Mouse (Mus musculus) midbrain, embryonic 11.5 days (tissue): ENCODE data around the gene Clca3b. TPM values are rescaled to one million over a fixed set of nuclear protein-coding genes. Genes with fewer than 3 reads are reported as not detected.
"Not testable (repeated sequence)": the region's sequence is repeated elsewhere in the genome, so short reads cannot be mapped to it uniquely, and the experiment has no call there.

Experiments
- ATAC-seq: fragments of 200-750 bp; cut with Nextera tagmentation; 2 replicates; pipeline ENCODE4 v1.8.0; 2017; ENCODE audit warnings: moderate TSS enrichment, moderate library complexity; ENCODE audit not compliant: low FRiP score
- DNase-seq: peaks from one replicate; pipeline ENCODE4 v3.0.0; 2015; ENCODE audit warnings: low spot score; ENCODE audit errors: missing footprints
- H3K27ac ChIP-seq: fragments of 300-500 bp; sonication (generic); 2 replicates; pipeline ENCODE4 v1.5.1; 2014; ENCODE audit warnings: low read depth, low read length
- H3K27me3 ChIP-seq: fragments of 300-500 bp; sonication (generic); 2 replicates; pipeline ENCODE4 v1.6.1; 2014; ENCODE audit warnings: mild to moderate bottlenecking, low read length, moderate library complexity, mixed read lengths; ENCODE audit not compliant: control insufficient read depth, insufficient read depth
- H3K36me3 ChIP-seq: fragments of 300-500 bp; sonication (generic); 2 replicates; pipeline ENCODE4 v1.6.1; 2014; ENCODE audit warnings: mild to moderate bottlenecking, low read length, moderate library complexity, mixed read lengths; ENCODE audit not compliant: control insufficient read depth, insufficient read depth
- H3K4me1 ChIP-seq: fragments of 300-500 bp; sonication (generic); 2 replicates; pipeline ENCODE4 v1.6.1; 2014; ENCODE audit warnings: low read length; ENCODE audit not compliant: control insufficient read depth, insufficient read depth
- H3K4me2 ChIP-seq: fragments of 300-500 bp; sonication (generic); 2 replicates; pipeline ENCODE4 v1.6.1; 2014; ENCODE audit warnings: mild to moderate bottlenecking, moderate library complexity
- H3K4me3 ChIP-seq: fragments of 300-500 bp; sonication (generic); 2 replicates; pipeline ENCODE4 v1.5.1; 2014; ENCODE audit warnings: low read depth, low read length
- H3K9ac ChIP-seq: fragments of 300-500 bp; sonication (generic); 2 replicates; pipeline ENCODE4 v1.6.1; 2014; ENCODE audit warnings: low read length
- H3K9me3 ChIP-seq: fragments of 300-500 bp; sonication (generic); 2 replicates; pipeline ENCODE4 v1.6.1; 2016; ENCODE audit warnings: low read length; ENCODE audit not compliant: control insufficient read depth
- WGBS: fragments of 180-500 bp; shearing (Covaris S2); extraction: QIAGEN DNeasy Blood & Tissue Kit; methylation state at CpG from one replicate; pipeline ENCODE4 v1.1.7; 2014; 5-methylcytosine and 5-hydroxymethylcytosine counted together
- polyA plus RNA-seq: library from polyadenylated mRNA; unstranded; fragments of >200 nt; fragmentation: Nextera tagmentation; extraction: Ambion mirVana; gene quantifications from 2 replicates; pipeline ENCODE4 v1.2.1, GENCODE M21; 2014

Gene Clca3b
- polyA plus RNA-seq, 1 experiment from 2014 or later: not detected

DNA sequence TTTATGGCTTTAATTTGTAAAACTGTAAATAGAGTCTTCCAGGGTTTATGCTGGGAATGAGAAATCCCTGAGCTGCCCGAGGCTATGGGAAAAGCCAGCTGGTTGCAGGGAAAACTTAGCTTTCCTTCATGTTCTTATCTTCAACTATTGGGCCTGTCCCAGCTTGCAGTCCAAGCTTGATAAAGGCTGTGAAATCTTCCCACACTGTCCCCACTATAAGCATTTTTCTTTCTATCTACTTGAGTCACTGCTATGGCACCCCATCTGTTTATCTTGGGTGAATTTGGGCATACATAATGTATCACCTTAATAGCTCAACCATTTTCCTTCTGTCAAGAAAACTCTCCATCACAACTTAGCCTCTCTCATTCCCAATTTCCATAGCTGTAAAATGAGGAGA lies 28.5 kb downstream of the Clca3b start:
- Histone ChIP-seq H3K9me3 (no peaks in the 10 kb centered on the region), H3K4me1 (no peaks in the 10 kb centered on the region), H3K4me3 (no peak overlapping the region), H3K27ac (no peak overlapping the region), H3K27me3 (no peaks in the 10 kb centered on the region), H3K36me3 (no peaks in the 10 kb centered on the region), H3K4me2 (no peak overlapping the region), H3K9ac (no peak overlapping the region)
- 69% methylated on average over 1 of the region's 1 CpGs for WGBS
- ATAC-seq: no peak
- DNase-seq: no peak

DNA sequence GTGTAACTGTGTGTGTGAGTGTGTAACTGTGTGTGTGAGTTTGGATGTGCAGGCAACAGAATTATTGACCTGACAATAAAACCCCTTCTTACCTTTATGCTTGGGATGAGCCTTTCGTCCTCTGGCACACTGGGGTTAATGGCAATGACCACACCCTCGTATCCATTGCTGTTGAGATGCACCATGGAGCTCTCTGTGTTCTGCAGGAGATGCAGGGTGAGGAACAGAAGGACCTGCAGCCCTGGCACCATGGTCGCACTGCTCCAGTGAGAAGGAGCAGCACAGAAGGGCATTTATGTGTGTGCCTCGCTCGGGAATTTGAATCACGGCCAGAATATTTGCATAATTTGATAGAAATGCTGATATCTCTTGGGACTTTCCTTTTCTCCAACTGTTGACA lies 29.9 kb downstream of the Clca3b start, which contains the start of gene Clca3a2:
TSS of gene Clca3a2 (minus strand) at position 276 of the 400 bp plus-strand sequence.
- DNase-seq, H3K27me3 ChIP-seq, H3K4me1 ChIP-seq, ATAC-seq, H3K36me3 ChIP-seq, H3K4me2 ChIP-seq, H3K9ac ChIP-seq, H3K9me3 ChIP-seq, H3K27ac ChIP-seq, H3K4me3 ChIP-seq: not testable (repeated sequence)
- 89% methylated on average over 6 of the region's 6 CpGs for WGBS

DNA sequence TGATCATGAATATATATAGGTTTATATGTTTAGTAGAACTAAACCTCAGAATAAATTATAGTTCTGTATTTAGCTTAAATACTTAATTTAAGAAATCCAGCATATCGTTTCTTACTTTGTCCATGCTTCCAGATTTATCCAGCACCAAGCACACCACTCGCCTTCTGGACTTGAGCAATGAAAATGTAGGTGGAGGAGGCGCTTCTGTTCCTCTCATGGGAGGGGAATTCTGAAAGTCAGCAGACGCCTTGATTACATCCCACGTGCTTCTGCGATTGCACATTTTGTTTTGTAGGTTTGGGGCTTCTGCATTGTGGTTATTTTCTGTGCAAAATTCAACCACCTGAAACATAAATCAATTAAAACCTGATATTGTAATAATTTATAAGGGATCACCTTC lies 35.8 kb downstream of the Clca3b start:
- H3K4me3 ChIP-seq, H3K27me3 ChIP-seq, DNase-seq, H3K9ac ChIP-seq, H3K9me3 ChIP-seq, H3K4me1 ChIP-seq, H3K4me2 ChIP-seq, H3K36me3 ChIP-seq, H3K27ac ChIP-seq, ATAC-seq: not testable (repeated sequence)
- 93% methylated on average over 6 of the region's 6 CpGs for WGBS

DNA sequence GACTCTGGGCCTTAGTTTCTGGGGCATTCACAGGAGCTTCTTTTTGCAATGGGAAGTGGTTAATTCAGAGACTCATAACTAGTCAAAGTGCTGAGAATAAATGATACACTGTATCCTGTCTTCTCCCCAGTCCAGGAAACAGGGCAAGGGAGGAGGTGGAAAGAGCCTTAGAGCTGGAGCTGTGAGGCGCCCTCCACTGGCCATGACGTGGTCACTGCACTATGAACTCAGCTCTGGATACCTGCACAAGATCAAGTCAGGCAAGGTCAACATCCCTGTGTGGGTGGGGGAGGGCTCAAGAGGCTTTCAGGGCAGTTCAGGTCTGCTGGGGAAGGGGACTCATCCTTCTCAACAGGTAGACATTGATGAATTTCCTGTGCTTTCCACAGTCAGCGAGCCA lies 37.3 kb downstream of the Clca3b start:
- Histone ChIP-seq H3K4me2 (no peak overlapping the region), H3K4me3 (no peak overlapping the region), H3K9ac (no peak overlapping the region), H3K4me1 (no peaks in the 10 kb centered on the region), H3K36me3 (no peaks in the 10 kb centered on the region), H3K9me3 (no peaks in the 10 kb centered on the region), H3K27ac (no peak overlapping the region), H3K27me3 (no peaks in the 10 kb centered on the region)
- ATAC-seq (no peak), DNase-seq (no peak)
- WGBS: 37% methylated on average over 3 of the region's 3 CpGs

DNA sequence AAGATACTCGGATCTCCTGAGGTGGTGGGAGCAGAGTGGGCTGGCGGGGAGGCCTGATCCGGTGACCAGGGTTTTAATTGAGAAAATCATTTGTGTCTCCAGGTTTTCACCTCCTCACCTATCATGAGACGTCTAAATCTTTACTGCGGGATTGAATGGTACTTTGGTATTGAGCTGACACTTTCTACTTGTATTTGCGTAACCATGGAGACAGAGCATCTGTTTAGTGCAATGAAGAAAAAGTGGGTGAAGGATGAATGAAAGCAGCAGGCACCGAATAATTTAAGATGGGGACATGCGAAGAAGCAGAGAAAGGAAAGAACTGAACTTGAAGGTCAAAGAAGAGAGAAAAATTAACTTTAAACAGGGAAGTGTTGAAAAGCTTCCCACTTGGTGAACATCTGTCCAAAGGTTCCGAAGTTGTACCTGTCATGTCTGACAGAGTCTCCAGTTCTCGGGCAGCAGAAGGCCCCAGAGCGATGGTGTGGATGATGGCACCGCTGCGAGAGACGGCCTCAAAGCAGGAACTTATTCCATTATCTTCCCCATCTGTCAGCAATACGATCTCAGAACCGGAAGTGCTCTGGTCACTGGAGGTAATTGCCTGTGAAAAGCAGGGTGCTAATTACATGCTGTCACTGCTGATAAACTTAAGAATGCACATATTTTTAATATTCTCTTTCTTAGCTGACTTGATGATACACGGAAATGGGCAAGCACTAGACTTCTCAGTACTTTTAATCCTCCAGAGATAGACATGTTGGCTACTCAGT lies 40.8 kb downstream of the Clca3b start:
- 0 out of 2 replicates have a peak, but pooled peaks have one; percentile 33 for ATAC-seq
- H3K9ac ChIP-seq, H3K9me3 ChIP-seq, DNase-seq, H3K27me3 ChIP-seq, H3K27ac ChIP-seq, H3K36me3 ChIP-seq, H3K4me2 ChIP-seq, H3K4me3 ChIP-seq, H3K4me1 ChIP-seq: not testable (repeated sequence)
- WGBS: 80% methylated on average over 13 of the region's 17 CpGs

DNA sequence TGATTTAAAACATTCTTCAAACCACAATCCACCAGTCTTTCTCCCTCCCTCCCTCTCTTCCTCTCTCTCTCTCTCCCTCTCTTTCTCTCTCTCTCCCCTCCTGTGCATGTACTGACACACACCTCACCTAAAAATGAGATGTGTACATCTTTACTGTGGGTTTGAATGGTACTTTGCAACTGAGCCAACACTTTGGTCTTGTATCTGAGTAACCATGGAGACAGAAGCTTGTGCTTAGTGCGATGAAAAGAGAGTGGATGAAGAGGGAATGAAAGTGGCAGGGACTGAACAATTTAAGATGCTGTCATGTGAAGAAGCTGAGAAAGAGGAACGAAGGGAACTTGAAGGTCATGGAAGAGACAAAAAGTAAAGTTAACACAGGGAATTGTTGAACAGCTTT lies 42.5 kb downstream of the Clca3b start:
- not testable (repeated sequence) for H3K4me2 ChIP-seq, H3K27me3 ChIP-seq, DNase-seq, ATAC-seq, H3K27ac ChIP-seq, H3K9ac ChIP-seq, H3K9me3 ChIP-seq, H3K36me3 ChIP-seq, H3K4me3 ChIP-seq, H3K4me1 ChIP-seq
- 60% methylated on average over 2 of the region's 2 CpGs for WGBS

DNA sequence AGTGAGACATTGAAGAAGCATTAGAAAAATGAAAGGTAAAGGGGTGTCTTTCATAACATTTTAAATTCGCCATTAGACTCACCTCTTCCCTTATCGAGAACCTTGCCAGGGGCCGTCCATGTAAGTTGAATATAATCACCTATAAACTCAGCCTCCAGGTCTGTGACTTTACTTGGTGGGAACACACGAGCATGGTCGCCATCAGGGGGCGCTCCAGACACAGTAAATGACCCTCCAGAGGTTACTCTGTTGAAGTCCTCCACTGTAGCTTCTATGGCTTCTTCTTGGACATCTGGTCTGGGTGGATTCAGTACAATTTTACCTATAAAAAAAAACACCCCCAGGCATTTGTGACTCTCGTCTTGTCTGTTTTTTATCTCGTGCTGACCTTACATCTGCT lies 47.3 kb downstream of the Clca3b start:
- Histone ChIP-seq H3K9me3 (no peaks in the 10 kb centered on the region), H3K4me3 (no peak overlapping the region), H3K27ac (no peak overlapping the region), H3K36me3 (no peaks in the 10 kb centered on the region), H3K4me1 (no peaks in the 10 kb centered on the region), H3K4me2 (no peak overlapping the region), H3K27me3 (no peaks in the 10 kb centered on the region), H3K9ac (no peak overlapping the region)
- 35% methylated on average over 8 of the region's 8 CpGs for WGBS
- ATAC-seq (0 out of 2 replicates have a peak, but pooled peaks have one; percentile 54), DNase-seq (peak; percentile 85)

DNA sequence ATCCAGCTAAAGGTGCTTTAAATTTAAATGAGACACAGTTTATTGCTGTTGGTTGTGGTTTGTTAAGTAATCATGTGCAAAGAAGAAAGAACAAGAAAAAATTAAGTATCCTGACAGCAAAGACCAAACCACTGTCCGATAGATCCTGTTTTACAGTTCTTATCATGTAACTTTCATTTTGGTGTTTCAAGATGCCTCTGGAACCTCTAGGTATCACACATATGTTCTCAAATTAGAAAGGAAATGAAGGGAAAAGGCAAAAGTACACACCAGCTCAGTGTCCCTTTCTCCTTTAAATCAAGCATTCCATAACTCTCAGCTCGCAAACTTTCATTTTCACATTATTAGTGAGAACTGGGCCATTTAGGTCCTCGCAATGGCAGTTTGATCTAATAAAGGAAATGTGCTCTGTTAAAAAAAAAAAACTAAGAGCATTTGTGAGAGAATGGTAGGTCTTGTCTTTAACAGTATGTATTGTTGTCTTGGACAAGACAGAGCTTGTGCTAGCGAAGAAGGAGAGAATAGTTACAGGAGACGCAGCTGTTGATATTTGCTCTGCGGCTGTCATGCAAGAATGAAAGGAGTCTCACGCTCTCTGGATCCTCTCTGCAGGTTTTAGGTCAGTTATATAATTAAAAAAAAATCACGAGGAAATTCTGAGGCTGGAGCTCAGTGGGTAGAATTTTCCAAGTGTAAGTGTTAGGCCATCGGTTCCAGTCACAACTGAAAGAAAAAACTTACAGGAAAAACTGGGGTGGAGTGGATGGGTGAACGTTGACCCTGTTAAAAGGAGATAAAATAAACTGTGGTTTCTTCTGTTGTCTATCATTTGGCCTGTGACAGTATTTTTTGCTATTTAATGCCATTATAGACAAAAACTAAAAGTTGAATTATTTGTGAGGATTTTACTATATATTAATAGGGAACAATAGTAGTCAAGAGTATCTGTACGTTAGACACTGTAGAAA lies 63.7 kb downstream of the Clca3b start:
- Histone ChIP-seq H3K4me3 (no peak overlapping the region), H3K9me3 (no peaks in the 10 kb centered on the region), H3K27ac (no peak overlapping the region), H3K4me2 (no peak overlapping the region), H3K9ac (no peak overlapping the region), H3K4me1 (no peaks in the 10 kb centered on the region), H3K36me3 (no peaks in the 10 kb centered on the region), H3K27me3 (no peaks in the 10 kb centered on the region)
- 87% methylated on average over 11 of the region's 11 CpGs for WGBS
- no peak for DNase-seq
- no peak for ATAC-seq
